Mouse (Mus musculus) spleen, adult 2 months (tissue): Measurements from ENCODE around the gene Ube2g1. TPM values are rescaled to one million over a fixed set of nuclear protein-coding genes. Genes with fewer than 3 reads are reported as not detected.

Source experiments
- DNase-seq, 2 experiments: peaks; one replicate each; pipeline versions ENCODE4 v3.0.0 to v3.0.0-alpha.2; 2012 to 2021; ENCODE audit warnings: low spot score in 2 of 2, low read depth in 1 of 2
- H3K27ac ChIP-seq: fragments of 200-500 bp; 2 replicates; pipeline ENCODE4 v1.5.1; 2012; ENCODE audit warnings: low read length, inconsistent platforms; ENCODE audit not compliant: insufficient read depth
- H3K27me3 ChIP-seq: fragments of 200-500 bp; 2 replicates; pipeline ENCODE4 v1.6.1; 2012; ENCODE audit warnings: mild to moderate bottlenecking, moderate library complexity, low read length, inconsistent platforms; ENCODE audit not compliant: control insufficient read depth, insufficient read depth
- H3K36me3 ChIP-seq: fragments of 200-500 bp; 2 replicates; pipeline ENCODE4 v1.6.1; 2012; ENCODE audit warnings: mild to moderate bottlenecking, low read length, inconsistent platforms; ENCODE audit not compliant: control insufficient read depth, insufficient read depth
- H3K4me1 ChIP-seq: fragments of 200-500 bp; 2 replicates; pipeline ENCODE4 v1.6.1; 2011; ENCODE audit warnings: inconsistent platforms; ENCODE audit not compliant: control insufficient read depth, insufficient read depth, insufficient read length
- H3K4me3 ChIP-seq: fragments of 200-500 bp; 2 replicates; pipeline ENCODE4 v1.5.1; 2011; ENCODE audit warnings: mild to moderate bottlenecking, inconsistent platforms; ENCODE audit not compliant: insufficient read depth, insufficient read length; ENCODE audit errors: extremely low read depth
- CTCF ChIP-seq: fragments of 200-500 bp; IDR thresholded peaks from 2 replicates; pipeline ENCODE4 v1.5.1; 2011; ENCODE audit warnings: mild to moderate bottlenecking, inconsistent platforms; ENCODE audit not compliant: insufficient read depth, insufficient read length, insufficient replicate concordance; ENCODE audit errors: extremely low read depth
- POLR2A ChIP-seq: fragments of 200-500 bp; IDR thresholded peaks from 2 replicates; pipeline ENCODE4 v1.6.1; 2011; ENCODE audit warnings: low read depth, low read length, inconsistent platforms
- WGBS: fragments of 180-500 bp; shearing (Covaris S2); methylation state at CpG from one replicate; pipeline ENCODE4 v1.1.7; 2018; 5-methylcytosine and 5-hydroxymethylcytosine counted together
- polyA plus RNA-seq: library from polyadenylated mRNA; depleted of rRNA; stranded (reverse); fragments of >200 nt; gene quantifications from 2 replicates; pipeline ENCODE4 v1.2.3, GENCODE M21; 2012

The Ube2g1 gene
- polyA plus RNA-seq, 1 experiment: 5.3 TPM

GRCm38 (mm10) chr11:72569051-72569450, 38.0 kb upstream of the Ube2g1 start:
- H3K27ac ChIP-seq: no peak overlapping the region
- no peak for DNase-seq
- H3K4me3 ChIP-seq: no peak overlapping the region
- 58% methylated on average over 8 of the region's 8 CpGs for WGBS
- no peaks in the 10 kb centered on the region; the same call in 1 of the 2 replicates for H3K4me1 ChIP-seq
- no peaks in the 10 kb centered on the region for H3K27me3 ChIP-seq
- no peak for TF ChIP-seq POLR2A
- no peak for TF ChIP-seq CTCF
- no peaks in the 10 kb centered on the region for H3K36me3 ChIP-seq

- no peak overlapping the region for H3K4me3 ChIP-seq
- H3K27ac ChIP-seq: no peak overlapping the region
- TF ChIP-seq CTCF (no peak), POLR2A (no peak)
- no peaks in the 10 kb centered on the region; the same call in 1 of the 2 replicates for H3K4me1 ChIP-seq
- H3K27me3 ChIP-seq: no peaks in the 10 kb centered on the region
- no peak for DNase-seq
- 73% methylated on average over 11 of the region's 11 CpGs for WGBS
- H3K36me3 ChIP-seq: no peaks in the 10 kb centered on the region
Measured at GRCm38 (mm10) chr11:72569671-72570318, 37.3 kb upstream of the Ube2g1 start.

GRCm38 (mm10) chr11:72570319-72570979, 36.6 kb upstream of the Ube2g1 start:
- H3K27ac ChIP-seq: no peak overlapping the region
- H3K4me3 ChIP-seq: no peak overlapping the region
- peak; percentile 73 to 79 for DNase-seq
- H3K36me3 ChIP-seq: no peaks in the 10 kb centered on the region
- TF ChIP-seq CTCF: peak; percentile 59; the same call in 1 of the 2 replicates
- TF ChIP-seq POLR2A: no peak
- H3K27me3 ChIP-seq: no peaks in the 10 kb centered on the region
- H3K4me1 ChIP-seq: no peaks in the 10 kb centered on the region; the same call in 1 of the 2 replicates
- WGBS: 6% methylated on average over 18 of the region's 18 CpGs

GRCm38 (mm10) chr11:72573819-72574218, 33.3 kb upstream of the Ube2g1 start:
- H3K4me1 ChIP-seq: no peaks in the 10 kb centered on the region; the same call in 1 of the 2 replicates
- 100% methylated on average over 1 of the region's 1 CpGs for WGBS
- H3K4me3 ChIP-seq: no peak overlapping the region
- H3K27me3 ChIP-seq: no peaks in the 10 kb centered on the region
- TF ChIP-seq POLR2A: no peak
- peak; percentile 23; the same call in 1 of the 2 replicates for TF ChIP-seq CTCF
- no peak overlapping the region for H3K27ac ChIP-seq
- no peaks in the 10 kb centered on the region for H3K36me3 ChIP-seq
- DNase-seq: peak in 1 of 2 experiments; percentile 49

GRCm38 (mm10) chr11:72576111-72576465, 31.0 kb upstream of the Ube2g1 start:
- DNase-seq: no peak
- WGBS: 66% methylated on average over 7 of the region's 7 CpGs
- Histone ChIP-seq H3K4me3 (peak overlapping the region; percentile 52; the same call in 1 of the 2 replicates), H3K36me3 (no peaks in the 10 kb centered on the region), H3K27me3 (no peaks in the 10 kb centered on the region), H3K27ac (no peak overlapping the region), H3K4me1 (no peaks in the 10 kb centered on the region)
- TF ChIP-seq CTCF (no peak), POLR2A (no peak)

GRCm38 (mm10) chr11:72576466-72577351, 30.4 kb upstream of the Ube2g1 start:
- peak overlapping the region; percentile 52 for H3K4me3 ChIP-seq
- no peak overlapping the region for H3K27ac ChIP-seq
- H3K36me3 ChIP-seq: no peaks in the 10 kb centered on the region
- WGBS: 11% methylated on average over 24 of the region's 24 CpGs
- TF ChIP-seq POLR2A (no peak), CTCF (no peak)
- H3K27me3 ChIP-seq: no peaks in the 10 kb centered on the region
- H3K4me1 ChIP-seq: no peaks in the 10 kb centered on the region
- DNase-seq: peak in 1 of 2 experiments; percentile 32
